Mouse (Mus musculus): ENCODE measurements around the gene Sys1. TPM values are rescaled to one million over a fixed set of nuclear protein-coding genes. Genes with fewer than 3 reads are reported as not detected.
A peak's percentile ranks its signal among the peaks of the same experiment; 100 is the strongest.

Gene Sys1
- total and polyA plus RNA-seq, 2 experiments from 2014 or later: 39.1 to 71.8 TPM

DNA sequence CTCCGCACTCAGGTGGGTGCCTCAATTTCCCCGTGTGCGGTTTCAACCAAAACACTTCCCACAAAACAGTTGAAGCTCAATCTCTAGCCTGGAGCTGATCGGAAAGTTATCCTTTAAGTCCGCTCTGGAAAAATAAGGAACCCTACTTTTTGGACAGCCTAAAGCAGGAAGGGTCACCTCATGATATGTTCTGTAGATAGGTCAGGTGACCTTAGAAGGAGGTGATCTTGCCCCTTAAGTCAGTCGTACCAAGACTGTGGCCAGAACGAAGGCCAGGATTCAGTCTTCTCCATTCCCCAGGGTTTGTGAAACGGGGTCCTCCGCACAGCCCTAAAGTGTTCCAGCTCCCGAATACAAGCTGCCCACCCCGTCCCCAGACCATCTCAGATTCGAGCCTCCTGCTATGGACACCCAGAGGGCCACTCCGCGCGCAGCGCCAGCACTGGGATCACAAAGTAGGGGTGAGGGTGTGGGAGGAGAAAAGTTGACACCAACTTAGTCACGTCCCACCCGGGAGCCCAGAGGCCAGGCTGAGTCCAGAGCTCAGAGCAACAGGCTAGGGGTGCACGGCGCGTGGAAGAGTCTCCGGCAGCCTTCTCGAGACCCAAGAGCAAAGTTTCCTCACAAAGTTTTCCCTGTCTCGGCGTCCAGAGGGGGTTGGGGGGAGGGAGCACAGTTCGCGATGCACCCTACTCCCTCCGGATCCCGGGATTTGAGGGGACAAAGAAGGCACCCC lies 14.3 kb upstream of the Sys1 start:
- H3K27me3 ChIP-seq (ENCODE audit: control insufficient read depth, insufficient read depth, low read length): peaks cover 37% of the 10 kb centered on the region
- no peaks in the 10 kb centered on the region for H3K36me3 ChIP-seq (replicated peaks; ENCODE audit: control insufficient read depth, insufficient read depth, low read length)
- peak overlapping the region; percentile 67 for H3K9ac ChIP-seq (replicated peaks; ENCODE audit: low read depth, low read length)
- H3K4me2 ChIP-seq (ENCODE audit: low read depth, low read length): peak overlapping the region; percentile 87
- H3K9me3 ChIP-seq (replicated peaks; ENCODE audit: control insufficient read depth, low read length): no peaks in the 10 kb centered on the region
- 6% methylated on average over 29 of the region's 29 CpGs for WGBS
- peaks cover 18% of the 10 kb centered on the region; the same call in 1 of the 2 replicates for H3K4me1 ChIP-seq (ENCODE audit: control insufficient read depth, insufficient read depth)
- TF ChIP-seq CTCF (IDR thresholded peaks at IDR 0.05; ENCODE audit: low read depth) (no peak), EP300 (IDR thresholded peaks at IDR 0.05; ENCODE audit: low read depth) (no peak)
- H3K27ac ChIP-seq (ENCODE audit: low read depth): peak overlapping the region; percentile 78
- H3K4me3 ChIP-seq (ENCODE audit: low read depth, low read length): peak overlapping the region; percentile 68
- ATAC-seq (ENCODE audit: insufficient read depth, low read depth) (peak; percentile 58), DNase-seq (ENCODE audit: low spot score) (no peak)

DNA sequence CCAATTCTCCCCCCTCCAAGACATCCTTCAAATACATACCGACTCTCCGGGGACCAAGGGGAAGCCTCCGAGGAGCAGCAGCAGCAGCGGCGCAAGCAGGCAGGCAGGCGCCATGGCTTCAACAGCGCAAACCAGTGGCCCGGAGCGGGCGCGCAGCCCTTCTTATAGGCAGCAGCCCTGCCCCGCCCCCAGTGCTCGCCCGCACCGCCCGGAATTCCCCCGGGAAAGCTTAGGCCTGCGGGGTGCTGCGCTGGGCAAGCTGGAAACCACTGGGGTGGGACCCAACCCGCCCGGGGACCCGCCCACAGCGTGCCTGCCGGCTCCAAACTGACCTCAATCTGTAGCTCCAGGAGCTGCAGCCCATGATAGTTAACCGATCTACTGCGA lies 13.7 kb upstream of the Sys1 start:
- DNase-seq (ENCODE audit: low spot score) (peak; percentile 70), ATAC-seq (ENCODE audit: insufficient read depth, low read depth) (peak; percentile 90)
- peak overlapping the region; percentile 67 for H3K9ac ChIP-seq (replicated peaks; ENCODE audit: low read depth, low read length)
- H3K9me3 ChIP-seq (replicated peaks; ENCODE audit: control insufficient read depth, low read length): no peaks in the 10 kb centered on the region
- TF ChIP-seq CTCF (IDR thresholded peaks at IDR 0.05; ENCODE audit: low read depth) (no peak), EP300 (IDR thresholded peaks at IDR 0.05; ENCODE audit: low read depth) (no peak)
- H3K27ac ChIP-seq (ENCODE audit: low read depth): peak overlapping the region; percentile 78
- peaks cover 18% of the 10 kb centered on the region; the same call in 1 of the 2 replicates for H3K4me1 ChIP-seq (ENCODE audit: control insufficient read depth, insufficient read depth)
- under 1% methylated on average over 26 of the region's 26 CpGs for WGBS
- no peaks in the 10 kb centered on the region for H3K36me3 ChIP-seq (replicated peaks; ENCODE audit: control insufficient read depth, insufficient read depth, low read length)
- H3K4me2 ChIP-seq (ENCODE audit: low read depth, low read length): peak overlapping the region; percentile 87
- H3K4me3 ChIP-seq (ENCODE audit: low read depth, low read length): peak overlapping the region; percentile 68
- H3K27me3 ChIP-seq (ENCODE audit: control insufficient read depth, insufficient read depth, low read length): peaks cover 42% of the 10 kb centered on the region

DNA sequence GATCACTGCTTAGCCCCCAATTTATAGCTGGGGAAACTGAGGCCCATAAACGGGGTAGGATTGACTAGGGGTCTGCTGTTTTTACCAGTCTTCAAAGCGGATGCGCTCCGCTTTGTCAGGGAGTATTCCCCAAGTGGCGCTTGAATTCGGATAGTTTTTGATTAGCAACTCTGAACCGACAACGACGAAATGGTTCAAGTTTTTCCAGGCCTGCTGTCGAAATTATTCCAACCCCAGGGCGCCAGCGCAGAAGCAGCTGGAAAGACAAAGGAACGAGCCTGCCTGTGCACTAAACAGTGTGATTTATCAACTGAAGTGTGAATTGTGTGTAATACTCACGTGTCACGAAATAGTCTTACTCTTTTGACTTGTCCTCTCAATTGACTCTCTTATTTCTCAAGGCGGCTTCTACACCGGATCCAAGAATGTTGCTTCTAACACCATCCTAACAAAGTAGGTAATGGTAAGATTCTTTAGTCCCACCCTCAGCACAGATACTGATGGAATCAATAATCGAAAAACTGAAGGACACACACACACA lies 13.2 kb upstream of the Sys1 start, which contains the start of gene Sdc4:
Sdc4 (minus strand) TSS at position 428 of the 541 bp plus-strand sequence.
- Histone ChIP-seq H3K27ac (ENCODE audit: low read depth) (peak within 1 kb of the TSS; percentile 78), H3K36me3 (replicated peaks; ENCODE audit: control insufficient read depth, insufficient read depth, low read length) (no peaks in the 10 kb centered on the region), H3K4me2 (ENCODE audit: low read depth, low read length) (peak within 1 kb of the TSS; percentile 87), H3K4me1 (ENCODE audit: control insufficient read depth, insufficient read depth) (peaks cover 15% of the 10 kb centered on the region; the same call in 1 of the 2 replicates), H3K9me3 (replicated peaks; ENCODE audit: control insufficient read depth, low read length) (no peaks in the 10 kb centered on the region), H3K4me3 (ENCODE audit: low read depth, low read length) (peak within 1 kb of the TSS; percentile 68), H3K27me3 (ENCODE audit: control insufficient read depth, insufficient read depth, low read length) (peaks cover 43% of the 10 kb centered on the region), H3K9ac (replicated peaks; ENCODE audit: low read depth, low read length) (peak within 1 kb of the TSS; percentile 67)
- WGBS: 17% methylated on average over 18 of the region's 18 CpGs
- TF ChIP-seq EP300 (IDR thresholded peaks at IDR 0.05; ENCODE audit: low read depth) (no peak), CTCF (IDR thresholded peaks at IDR 0.05; ENCODE audit: low read depth) (no peak)
- ATAC-seq (ENCODE audit: insufficient read depth, low read depth) (no peak), DNase-seq (ENCODE audit: low spot score) (no peak)

DNA sequence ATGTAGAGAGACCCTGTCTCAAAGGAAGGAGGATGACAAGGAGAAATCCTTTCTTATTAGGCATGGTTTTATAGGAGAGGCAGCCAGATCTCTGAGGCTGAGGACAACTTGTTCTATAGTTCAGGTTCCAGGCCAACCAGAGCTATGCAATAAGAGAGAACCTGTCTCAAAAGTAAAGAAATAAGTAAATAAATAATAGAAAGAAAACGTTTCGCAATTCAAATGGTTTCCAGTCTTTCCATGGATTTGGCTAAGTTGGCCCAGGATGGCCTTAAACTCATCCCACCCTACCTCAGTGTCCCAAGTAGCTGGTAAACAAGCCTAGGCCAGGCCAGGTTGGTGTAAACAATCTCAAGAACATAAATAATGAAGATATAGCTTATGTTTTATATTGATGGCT lies 12.1 kb upstream of the Sys1 start:
- Histone ChIP-seq H3K4me1 (ENCODE audit: control insufficient read depth, insufficient read depth) (peaks cover 10% of the 10 kb centered on the region; the same call in 1 of the 2 replicates), H3K36me3 (replicated peaks; ENCODE audit: control insufficient read depth, insufficient read depth, low read length) (no peaks in the 10 kb centered on the region), H3K4me2 (ENCODE audit: low read depth, low read length) (no peak overlapping the region), H3K9me3 (replicated peaks; ENCODE audit: control insufficient read depth, low read length) (no peaks in the 10 kb centered on the region), H3K27ac (ENCODE audit: low read depth) (no peak overlapping the region), H3K9ac (replicated peaks; ENCODE audit: low read depth, low read length) (no peak overlapping the region), H3K27me3 (ENCODE audit: control insufficient read depth, insufficient read depth, low read length) (peaks cover 49% of the 10 kb centered on the region), H3K4me3 (ENCODE audit: low read depth, low read length) (no peak overlapping the region)
- no peak for TF ChIP-seq CTCF (IDR thresholded peaks at IDR 0.05; ENCODE audit: low read depth)
- no peak for TF ChIP-seq EP300 (IDR thresholded peaks at IDR 0.05; ENCODE audit: low read depth)
- ATAC-seq (ENCODE audit: insufficient read depth, low read depth): no peak
- 82% methylated on average over 2 of the region's 2 CpGs for WGBS
- DNase-seq (ENCODE audit: low spot score): no peak

DNA sequence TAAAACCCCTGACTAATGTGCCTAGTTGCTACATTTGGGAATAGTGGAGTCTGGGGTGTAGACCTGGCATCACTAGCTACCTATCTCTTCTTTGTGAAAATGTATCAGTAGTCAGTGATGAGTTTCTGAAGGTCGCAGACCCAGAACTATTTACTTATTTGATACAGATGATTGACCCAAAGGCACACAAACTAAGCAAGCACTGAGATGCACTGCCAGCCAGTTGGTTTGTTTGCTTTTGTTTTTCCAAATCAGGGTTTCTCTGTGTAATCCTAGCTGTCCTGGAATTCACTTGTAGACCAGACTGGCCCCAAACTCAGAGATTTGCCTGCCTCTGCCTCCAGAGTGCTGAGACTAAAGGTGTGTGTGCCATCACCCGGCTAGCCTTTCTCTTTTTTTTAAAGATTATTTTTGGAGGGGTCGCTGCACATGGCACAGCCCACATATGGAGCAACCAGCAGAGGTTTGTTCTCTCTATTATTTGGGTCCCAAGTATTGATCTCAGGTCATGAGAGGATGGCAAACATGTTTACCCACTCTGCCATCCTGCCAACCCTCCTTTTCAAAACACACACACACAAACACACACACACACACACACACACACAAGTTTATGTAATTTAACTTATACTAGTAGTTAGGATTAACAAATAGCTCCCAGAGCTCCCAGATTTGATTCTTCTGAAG lies 11.2 kb upstream of the Sys1 start:
- Histone ChIP-seq H3K27ac (ENCODE audit: low read depth) (no peak overlapping the region), H3K4me1 (ENCODE audit: control insufficient read depth, insufficient read depth) (peaks cover 10% of the 10 kb centered on the region; the same call in 1 of the 2 replicates), H3K4me3 (ENCODE audit: low read depth, low read length) (no peak overlapping the region), H3K36me3 (replicated peaks; ENCODE audit: control insufficient read depth, insufficient read depth, low read length) (no peaks in the 10 kb centered on the region), H3K4me2 (ENCODE audit: low read depth, low read length) (no peak overlapping the region), H3K27me3 (ENCODE audit: control insufficient read depth, insufficient read depth, low read length) (peaks cover 49% of the 10 kb centered on the region), H3K9me3 (replicated peaks; ENCODE audit: control insufficient read depth, low read length) (no peaks in the 10 kb centered on the region), H3K9ac (replicated peaks; ENCODE audit: low read depth, low read length) (no peak overlapping the region)
- ATAC-seq (ENCODE audit: insufficient read depth, low read depth) (no peak), DNase-seq (ENCODE audit: low spot score) (no peak)
- TF ChIP-seq EP300 (IDR thresholded peaks at IDR 0.05; ENCODE audit: low read depth) (no peak), CTCF (IDR thresholded peaks at IDR 0.05; ENCODE audit: low read depth) (no peak)
- 72% methylated on average over 3 of the region's 3 CpGs for WGBS
